Mouse (Mus musculus) R1 (cell line): ENCODE results near the gene Col19a1.

Experiments used
- DNase-seq: peaks from one replicate; pipeline ENCODE4 v3.0.0-alpha.2; 2018; ENCODE audit warnings: low read depth, low spot score

Gene Col19a1

GRCm38 (mm10) chr1:24226941-24227711 lies 360.1 kb downstream of the Col19a1 start:
- DNase-seq, result no peak

GRCm38 (mm10) chr1:24225825-24226526 lies 361.3 kb downstream of the Col19a1 start:
- no peak for DNase-seq

GRCm38 (mm10) chr1:24222981-24223612 lies 364.2 kb downstream of the Col19a1 start:
- no peak for DNase-seq

GRCm38 (mm10) chr1:24222231-24222630 lies 365.0 kb downstream of the Col19a1 start:
- no peak for DNase-seq

GRCm38 (mm10) chr1:24219041-24219440 lies 368.2 kb downstream of the Col19a1 start:
- DNase-seq, result peak; percentile 5
